Mouse (Mus musculus) erythroblast, embryonic 14.5 days (primary cell): ENCODE data around the gene Cdk1.

Experiments
- GATA1 ChIP-seq: IDR thresholded peaks from 2 replicates; pipeline ENCODE4 v1.6.1; 2012; ENCODE audit warnings: low read length, inconsistent platforms, mixed read lengths
- TAL1 ChIP-seq: IDR thresholded peaks from 3 replicates; pipeline ENCODE4 v1.6.1; 2012; ENCODE audit warnings: low read length, inconsistent platforms, mixed read lengths

- TF ChIP-seq TAL1, result no peak
- no peak for TF ChIP-seq GATA1
Measured at GRCm38 (mm10) chr10:69348206-69348605, 4.5 kb downstream of the Cdk1 start.
